Mouse (Mus musculus): ENCODE results near the gene Zfp503. TPM values are rescaled to one million over a fixed set of nuclear protein-coding genes. Genes with fewer than 3 reads are reported as not detected.

Gene Zfp503
- polyA plus RNA-seq, 1 experiment = 56.9 TPM

DNA sequence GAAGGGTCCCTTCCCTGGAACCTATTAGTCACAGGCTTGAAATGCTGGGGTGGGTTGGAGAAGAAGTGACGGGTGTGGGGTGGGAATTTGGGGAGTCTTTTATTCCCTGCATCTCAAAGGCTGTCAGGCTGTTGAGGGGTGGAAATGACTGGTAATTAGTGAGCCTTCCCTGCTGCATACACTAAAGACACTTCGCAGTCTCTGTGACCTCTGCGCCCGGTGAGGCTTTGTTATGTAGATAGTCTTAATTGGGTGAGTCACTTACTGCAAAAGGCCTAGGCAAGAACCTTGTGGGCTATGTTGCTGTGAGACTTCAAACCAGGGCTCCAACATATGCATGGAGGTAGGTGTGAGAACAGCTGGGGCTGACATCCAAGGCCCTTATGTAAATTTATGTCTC is 15.5 kb upstream of the Zfp503 start:
- WGBS = 86% methylated on average over 4 of the region's 4 CpGs
- no peak for TF ChIP-seq CTCF (conservative IDR thresholded peaks at IDR 0.05; ENCODE audit: insufficient read depth, insufficient read length, low read depth, low read length)
- TF ChIP-seq POLR2A (IDR thresholded peaks at IDR 0.05; ENCODE audit: low read depth, low read length) = no peak

DNA sequence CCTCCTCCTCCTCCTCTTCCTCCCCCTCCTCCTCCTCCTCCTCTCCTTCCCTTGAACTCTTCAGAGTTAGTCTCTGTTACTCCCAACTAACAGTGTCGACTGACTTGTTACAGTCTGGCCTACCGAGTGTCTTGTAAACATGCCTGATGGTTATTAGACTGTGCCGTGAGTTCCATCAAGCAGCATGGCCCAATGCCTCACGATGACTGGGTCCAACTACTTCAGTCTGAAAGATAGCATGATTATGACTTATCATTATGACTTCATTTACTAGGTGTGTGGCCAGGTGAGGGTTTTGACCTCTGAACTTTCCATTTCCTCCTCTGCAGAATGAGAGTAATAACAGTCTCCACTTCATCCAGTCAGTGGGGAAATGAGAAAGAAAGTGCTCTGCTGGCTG is 14.2 kb upstream of the Zfp503 start:
- Histone ChIP-seq H3K4me3 (ENCODE audit: insufficient read depth, low read depth, low read length) (no peak overlapping the region), H3K27me3 (replicated peaks; ENCODE audit: control insufficient read depth, insufficient read depth, low read length) (no peaks in the 10 kb centered on the region), H3K27ac (ENCODE audit: insufficient read depth, low read depth, low read length) (no peak overlapping the region), H3K4me1 (ENCODE audit: control insufficient read depth, insufficient read depth, low read length) (no peaks in the 10 kb centered on the region), H3K36me3 (ENCODE audit: control insufficient read depth, insufficient read depth, low read length) (no peaks in the 10 kb centered on the region)
- DNase-seq = no peak
- TF ChIP-seq POLR2A (IDR thresholded peaks at IDR 0.05; ENCODE audit: low read depth, low read length) = no peak
- no peak for TF ChIP-seq CTCF (conservative IDR thresholded peaks at IDR 0.05; ENCODE audit: insufficient read depth, insufficient read length, low read depth, low read length)
- 84% methylated on average over 4 of the region's 4 CpGs for WGBS

More for the DNA sequence above, 15.5 kb upstream of the Zfp503 start:
- Histone ChIP-seq H3K36me3 (ENCODE audit: control insufficient read depth, insufficient read depth, low read length) (no peaks in the 10 kb centered on the region), H3K4me1 (ENCODE audit: control insufficient read depth, insufficient read depth, low read length) (no peaks in the 10 kb centered on the region), H3K4me3 (ENCODE audit: insufficient read depth, low read depth, low read length) (no peak overlapping the region), H3K27ac (ENCODE audit: insufficient read depth, low read depth, low read length) (no peak overlapping the region), H3K27me3 (replicated peaks; ENCODE audit: control insufficient read depth, insufficient read depth, low read length) (no peaks in the 10 kb centered on the region)
- DNase-seq = no peak

GRCm38 (mm10) chr14:22003231-22003630 is 13.8 kb upstream of the Zfp503 start:
- Histone ChIP-seq H3K4me1 (ENCODE audit: control insufficient read depth, insufficient read depth, low read length) (no peaks in the 10 kb centered on the region), H3K36me3 (ENCODE audit: control insufficient read depth, insufficient read depth, low read length) (no peaks in the 10 kb centered on the region), H3K4me3 (ENCODE audit: insufficient read depth, low read depth, low read length) (no peak overlapping the region), H3K27me3 (replicated peaks; ENCODE audit: control insufficient read depth, insufficient read depth, low read length) (no peaks in the 10 kb centered on the region), H3K27ac (ENCODE audit: insufficient read depth, low read depth, low read length) (no peak overlapping the region)
- 75% methylated on average over 1 of the region's 1 CpGs for WGBS
- TF ChIP-seq CTCF (conservative IDR thresholded peaks at IDR 0.05; ENCODE audit: insufficient read depth, insufficient read length, low read depth, low read length) (no peak), POLR2A (IDR thresholded peaks at IDR 0.05; ENCODE audit: low read depth, low read length) (no peak)
- DNase-seq = no peak

DNA sequence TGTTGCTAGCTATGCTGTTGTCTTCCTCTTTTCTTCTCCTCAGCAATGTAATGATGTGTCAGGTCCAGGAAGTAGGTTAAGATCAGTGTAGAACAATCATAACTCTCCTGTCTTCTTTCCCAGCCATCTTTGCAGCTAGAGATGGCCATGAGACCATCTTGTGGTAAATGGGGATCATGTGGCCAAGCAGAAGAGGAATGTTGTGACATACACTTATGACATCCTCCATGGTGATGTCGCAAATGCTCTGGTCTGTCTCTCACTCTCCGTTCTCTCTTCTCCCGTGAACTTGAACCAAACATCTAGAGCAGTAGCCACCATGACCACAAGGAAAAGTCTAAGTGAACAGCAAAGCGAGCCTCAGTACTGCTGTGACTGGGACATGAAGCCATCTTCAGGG is 10.2 kb upstream of the Zfp503 start:
- H3K4me3 ChIP-seq (ENCODE audit: insufficient read depth, low read depth, low read length) = no peak overlapping the region
- no peak overlapping the region for H3K27ac ChIP-seq (ENCODE audit: insufficient read depth, low read depth, low read length)
- DNase-seq = no peak
- no peaks in the 10 kb centered on the region for H3K36me3 ChIP-seq (ENCODE audit: control insufficient read depth, insufficient read depth, low read length)
- no peaks in the 10 kb centered on the region for H3K27me3 ChIP-seq (replicated peaks; ENCODE audit: control insufficient read depth, insufficient read depth, low read length)
- H3K4me1 ChIP-seq (ENCODE audit: control insufficient read depth, insufficient read depth, low read length) = no peaks in the 10 kb centered on the region
- TF ChIP-seq POLR2A (IDR thresholded peaks at IDR 0.05; ENCODE audit: low read depth, low read length) = no peak
- TF ChIP-seq CTCF (conservative IDR thresholded peaks at IDR 0.05; ENCODE audit: insufficient read depth, insufficient read length, low read depth, low read length) = no peak
- 92% methylated on average over 4 of the region's 4 CpGs for WGBS

DNA sequence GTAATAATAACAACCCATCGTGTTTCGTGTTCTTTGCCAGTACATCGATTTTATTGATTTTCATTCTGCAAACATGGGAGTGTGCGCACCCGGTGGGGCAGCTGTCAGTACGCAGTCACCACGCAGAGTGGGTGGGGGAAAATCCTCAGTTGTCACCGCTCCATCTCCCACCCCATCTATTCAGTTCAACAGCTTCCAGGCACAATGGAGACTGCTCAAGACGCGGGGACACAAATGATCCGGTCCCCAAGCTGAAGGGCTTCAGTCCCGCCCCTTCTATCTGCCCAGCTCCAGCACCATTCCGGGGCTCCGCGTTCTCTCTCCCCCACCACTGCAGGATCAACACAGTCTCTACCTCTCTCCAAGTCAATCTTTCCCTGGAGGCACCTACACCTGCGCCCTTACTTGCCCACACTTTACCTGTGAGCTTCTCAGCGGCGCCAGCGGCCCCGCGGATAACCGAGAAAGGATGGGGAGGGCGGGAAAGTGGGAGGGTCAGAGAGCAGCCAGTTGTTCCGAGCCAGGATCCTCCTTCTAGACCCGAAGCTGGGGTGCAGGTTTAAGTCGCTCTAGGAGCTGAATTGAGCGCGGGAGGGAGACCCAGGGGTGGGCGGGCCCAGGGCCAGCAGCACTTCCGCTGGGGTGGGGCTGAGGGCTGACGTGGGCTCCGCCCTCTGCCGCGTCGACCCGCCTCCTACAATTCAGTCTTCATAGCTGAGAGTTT is 5.8 kb upstream of the Zfp503 start:
- H3K27ac ChIP-seq (ENCODE audit: insufficient read depth, low read depth, low read length) = peak overlapping the region; percentile 95
- TF ChIP-seq CTCF (conservative IDR thresholded peaks at IDR 0.05; ENCODE audit: insufficient read depth, insufficient read length, low read depth, low read length) (no peak), POLR2A (IDR thresholded peaks at IDR 0.05; ENCODE audit: low read depth, low read length) (peak; percentile 38)
- H3K36me3 ChIP-seq (ENCODE audit: control insufficient read depth, insufficient read depth, low read length) = no peaks in the 10 kb centered on the region
- 2% methylated on average over 36 of the region's 36 CpGs for WGBS
- H3K27me3 ChIP-seq (replicated peaks; ENCODE audit: control insufficient read depth, insufficient read depth, low read length) = no peaks in the 10 kb centered on the region
- H3K4me3 ChIP-seq (ENCODE audit: insufficient read depth, low read depth, low read length) = peak overlapping the region; percentile 81
- peaks cover 3% of the 10 kb centered on the region; the same call in 1 of the 2 replicates for H3K4me1 ChIP-seq (ENCODE audit: control insufficient read depth, insufficient read depth, low read length)
- peak; percentile 94 for DNase-seq

DNA sequence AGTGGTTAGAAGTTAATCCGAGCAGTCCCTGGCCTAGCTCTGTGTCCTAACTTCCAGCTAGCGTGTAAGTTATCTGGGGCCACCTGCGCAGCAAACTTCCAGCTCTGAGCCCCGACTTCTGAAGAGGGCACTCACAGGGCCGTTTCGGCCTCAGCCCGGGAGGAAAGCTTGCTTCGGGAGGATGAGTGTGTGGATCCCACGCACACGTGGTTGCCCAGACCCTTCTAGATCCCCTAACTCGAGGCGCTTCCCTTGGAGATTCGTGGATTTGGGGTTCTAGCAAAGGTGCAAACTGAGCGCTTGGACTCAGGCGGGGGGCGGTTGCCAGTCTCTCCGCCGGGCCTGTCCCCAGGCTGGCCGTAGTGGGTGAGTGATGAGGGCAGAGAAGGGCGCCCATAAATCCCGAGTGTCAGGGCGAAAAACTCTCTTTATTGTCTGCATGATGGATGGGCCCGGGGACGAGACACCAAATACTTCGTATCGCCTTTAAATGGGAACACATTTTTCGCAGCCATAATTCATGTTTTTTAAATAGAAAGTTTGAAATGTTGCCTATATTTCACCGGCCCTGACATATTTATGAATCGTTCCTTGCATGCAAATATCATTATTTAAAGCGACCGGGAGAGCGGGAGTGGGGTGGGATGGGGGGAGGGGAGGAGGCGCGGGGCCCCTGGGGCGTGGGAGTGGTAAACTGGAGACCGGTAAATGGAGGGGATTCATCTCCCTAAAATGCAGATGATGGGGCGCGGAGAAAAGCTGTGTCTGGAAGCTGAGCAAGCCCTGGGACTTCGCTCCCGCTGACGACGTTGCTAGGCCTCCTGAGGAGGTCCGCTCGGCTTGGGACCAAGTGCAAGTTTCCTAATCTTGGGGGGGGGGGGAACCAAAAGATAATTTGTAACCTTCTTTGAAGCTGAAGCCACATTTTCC is 4.9 kb upstream of the Zfp503 start:
- Histone ChIP-seq H3K27ac (ENCODE audit: insufficient read depth, low read depth, low read length) (peak overlapping the region; percentile 97), H3K4me1 (ENCODE audit: control insufficient read depth, insufficient read depth, low read length) (peaks cover 3% of the 10 kb centered on the region; the same call in 1 of the 2 replicates), H3K27me3 (replicated peaks; ENCODE audit: control insufficient read depth, insufficient read depth, low read length) (no peaks in the 10 kb centered on the region), H3K4me3 (ENCODE audit: insufficient read depth, low read depth, low read length) (peak overlapping the region; percentile 81), H3K36me3 (ENCODE audit: control insufficient read depth, insufficient read depth, low read length) (no peaks in the 10 kb centered on the region)
- peak; percentile 77 for DNase-seq
- TF ChIP-seq POLR2A (IDR thresholded peaks at IDR 0.05; ENCODE audit: low read depth, low read length) = peak; percentile 8
- TF ChIP-seq CTCF (conservative IDR thresholded peaks at IDR 0.05; ENCODE audit: insufficient read depth, insufficient read length, low read depth, low read length) = no peak
- WGBS = 5% methylated on average over 44 of the region's 44 CpGs
